Mouse (Mus musculus) layer of hippocampus, adult 8-10 months (tissue): ENCODE data around the gene Rgs7. TPM values are rescaled to one million over a fixed set of nuclear protein-coding genes. Genes with fewer than 3 reads are reported as not detected.

Source experiments
- DNase-seq, 2 experiments: peaks; one replicate each; pipeline ENCODE4 v3.0.0; 2022; ENCODE audit warnings: low spot score in 2 of 2
- total RNA-seq, 4 experiments: library from RNA; stranded (reverse); gene quantifications; 2 replicates each; pipeline ENCODE4 v1.2.4; 2022

The Rgs7 gene
- total RNA-seq, 4 experiments from 2014 or later: 74.8 to 84.7 (median 78.1) TPM

- DNase-seq: peak; percentile 30 to 40
Measured at GRCm38 (mm10) chr1:175431356-175432053, 60.8 kb downstream of the Rgs7 start.

- no peak for DNase-seq
Measured at GRCm38 (mm10) chr1:175427112-175427511, 65.2 kb downstream of the Rgs7 start.

- DNase-seq: no peak
Measured at GRCm38 (mm10) chr1:175426393-175426792, 65.9 kb downstream of the Rgs7 start.

- no peak for DNase-seq
Measured at GRCm38 (mm10) chr1:175420883-175421282, 71.4 kb downstream of the Rgs7 start.

- DNase-seq: no peak
Measured at GRCm38 (mm10) chr1:175415728-175416127, 76.6 kb downstream of the Rgs7 start.

- no peak for DNase-seq
Measured at GRCm38 (mm10) chr1:175410399-175410798, 81.9 kb downstream of the Rgs7 start.

GRCm38 (mm10) chr1:175391894-175392293, 100.4 kb downstream of the Rgs7 start:
- DNase-seq: no peak

GRCm38 (mm10) chr1:175389250-175389649, 103.0 kb downstream of the Rgs7 start:
- DNase-seq: no peak

GRCm38 (mm10) chr1:175385581-175386235, 106.6 kb downstream of the Rgs7 start:
- peak; percentile 28 to 31 for DNase-seq

- no peak for DNase-seq
Measured at GRCm38 (mm10) chr1:175372571-175372970, 119.7 kb downstream of the Rgs7 start.

- no peak for DNase-seq
Measured at GRCm38 (mm10) chr1:175368062-175368461, 124.2 kb downstream of the Rgs7 start.

- DNase-seq: no peak
Measured at GRCm38 (mm10) chr1:175363606-175364005, 128.7 kb downstream of the Rgs7 start.

- peak in 1 of 2 experiments; percentile 25 for DNase-seq
Measured at GRCm38 (mm10) chr1:175359411-175360366, 132.6 kb downstream of the Rgs7 start.

- peak in 1 of 2 experiments; percentile 0 for DNase-seq
Measured at GRCm38 (mm10) chr1:175352921-175353320, 139.4 kb downstream of the Rgs7 start.

- no peak for DNase-seq
Measured at GRCm38 (mm10) chr1:175346162-175346561, 146.1 kb downstream of the Rgs7 start.

GRCm38 (mm10) chr1:175336191-175336590, 156.1 kb downstream of the Rgs7 start:
- no peak for DNase-seq

GRCm38 (mm10) chr1:175333041-175333854, 159.1 kb downstream of the Rgs7 start:
- no peak for DNase-seq

- no peak for DNase-seq
Measured at GRCm38 (mm10) chr1:175329934-175330471, 162.3 kb downstream of the Rgs7 start.

- no peak for DNase-seq
Measured at GRCm38 (mm10) chr1:175322781-175323180, 169.5 kb downstream of the Rgs7 start.

GRCm38 (mm10) chr1:175319205-175319604, 173.1 kb downstream of the Rgs7 start:
- DNase-seq: no peak

- no peak for DNase-seq
Measured at GRCm38 (mm10) chr1:175317264-175317663, 175.0 kb downstream of the Rgs7 start.
